Mouse (Mus musculus): Measurements from ENCODE around the gene Clk2. TPM values are rescaled to one million over a fixed set of nuclear protein-coding genes. Genes with fewer than 3 reads are reported as not detected.

Gene Clk2
- total and polyA plus RNA-seq, 3 experiments: 15.4 to 26.5 (median 18.9) TPM

- TF ChIP-seq POLR2A (IDR thresholded peaks at IDR 0.05; ENCODE audit: insufficient read depth, low read depth, low read length): no peak
- no peak for TF ChIP-seq EP300 (IDR thresholded peaks at IDR 0.05; ENCODE audit: insufficient read depth, low read depth, low read length)
- no peak for TF ChIP-seq CTCF (IDR thresholded peaks at IDR 0.05)
- no peak overlapping the region for H3K27ac ChIP-seq
- intact Hi-C loops (cut with DNase I): loop anchor here (10.0 kb wide), 1 partner anchor 275 kb away; no protein-coding TSS in a partner anchor
Measured at GRCm38 (mm10) chr3:89219546-89219945, 55.0 kb downstream of the Clk2 start.

GRCm38 (mm10) chr3:89221167-89221566, 56.6 kb downstream of the Clk2 start:
- no peak for TF ChIP-seq POLR2A (IDR thresholded peaks at IDR 0.05; ENCODE audit: insufficient read depth, low read depth, low read length)
- no peak for TF ChIP-seq EP300 (IDR thresholded peaks at IDR 0.05; ENCODE audit: insufficient read depth, low read depth, low read length)
- no peak for TF ChIP-seq CTCF (IDR thresholded peaks at IDR 0.05)
- Histone ChIP-seq H3K27ac (no peak overlapping the region), H3K4me1 (ENCODE audit: control insufficient read depth, insufficient read depth, low read length) (no peaks in the 10 kb centered on the region), H3K27me3 (ENCODE audit: control insufficient read depth, insufficient read depth, low read length) (no peaks in the 10 kb centered on the region), H3K36me3 (ENCODE audit: control insufficient read depth, insufficient read depth, low read length) (no peaks in the 10 kb centered on the region), H3K9ac (ENCODE audit: low read depth, low read length) (no peak overlapping the region), H3K4me3 (no peak overlapping the region), H3K79me2 (replicated peaks; ENCODE audit: control insufficient read depth, insufficient read depth, low read length) (no peaks in the 10 kb centered on the region)
- 85% methylated on average over 5 of the region's 5 CpGs for WGBS
- DNase-seq: no peak
- intact Hi-C loops (cut with DNase I): no loop called here

More at GRCm38 (mm10) chr3:89219546-89219945, 55.0 kb downstream of the Clk2 start:
- 28% methylated on average over 8 of the region's 8 CpGs for WGBS
- H3K36me3 ChIP-seq (ENCODE audit: control insufficient read depth, insufficient read depth, low read length): no peaks in the 10 kb centered on the region
- no peaks in the 10 kb centered on the region for H3K79me2 ChIP-seq (replicated peaks; ENCODE audit: control insufficient read depth, insufficient read depth, low read length)
- peaks cover 5% of the 10 kb centered on the region; the same call in 1 of the 2 replicates for H3K4me1 ChIP-seq (ENCODE audit: control insufficient read depth, insufficient read depth, low read length)
- no peak overlapping the region for H3K9ac ChIP-seq (ENCODE audit: low read depth, low read length)
- no peaks in the 10 kb centered on the region for H3K27me3 ChIP-seq (ENCODE audit: control insufficient read depth, insufficient read depth, low read length)
- H3K4me3 ChIP-seq: no peak overlapping the region
- DNase-seq: no peak

- H3K36me3 ChIP-seq (ENCODE audit: control insufficient read depth, insufficient read depth, low read length): no peaks in the 10 kb centered on the region
- intact Hi-C loops (cut with DNase I): no loop called here
- H3K27ac ChIP-seq: no peak overlapping the region
- WGBS: 79% methylated on average over 11 of the region's 11 CpGs
- no peak for DNase-seq
- H3K4me1 ChIP-seq (ENCODE audit: control insufficient read depth, insufficient read depth, low read length): no peaks in the 10 kb centered on the region; the same call in 1 of the 2 replicates
- H3K9ac ChIP-seq (ENCODE audit: low read depth, low read length): no peak overlapping the region
- no peaks in the 10 kb centered on the region for H3K27me3 ChIP-seq (ENCODE audit: control insufficient read depth, insufficient read depth, low read length)
- no peak for TF ChIP-seq EP300 (IDR thresholded peaks at IDR 0.05; ENCODE audit: insufficient read depth, low read depth, low read length)
- TF ChIP-seq POLR2A (IDR thresholded peaks at IDR 0.05; ENCODE audit: insufficient read depth, low read depth, low read length): no peak
- no peak for TF ChIP-seq CTCF (IDR thresholded peaks at IDR 0.05)
- no peaks in the 10 kb centered on the region for H3K79me2 ChIP-seq (replicated peaks; ENCODE audit: control insufficient read depth, insufficient read depth, low read length)
- no peak overlapping the region for H3K4me3 ChIP-seq
Measured at GRCm38 (mm10) chr3:89224796-89225195, 60.2 kb downstream of the Clk2 start.

- 77% methylated on average over 12 of the region's 12 CpGs for WGBS
Measured at GRCm38 (mm10) chr3:89225321-89225815, 60.8 kb downstream of the Clk2 start.

GRCm38 (mm10) chr3:89225918-89226317, 61.3 kb downstream of the Clk2 start:
- intact Hi-C loops (cut with DNase I): no loop called here
- Histone ChIP-seq H3K27ac (no peak overlapping the region), H3K27me3 (ENCODE audit: control insufficient read depth, insufficient read depth, low read length) (no peaks in the 10 kb centered on the region), H3K36me3 (ENCODE audit: control insufficient read depth, insufficient read depth, low read length) (no peaks in the 10 kb centered on the region), H3K4me1 (ENCODE audit: control insufficient read depth, insufficient read depth, low read length) (no peaks in the 10 kb centered on the region; the same call in 1 of the 2 replicates), H3K79me2 (replicated peaks; ENCODE audit: control insufficient read depth, insufficient read depth, low read length) (no peaks in the 10 kb centered on the region), H3K9ac (ENCODE audit: low read depth, low read length) (no peak overlapping the region), H3K4me3 (no peak overlapping the region)
- TF ChIP-seq CTCF (IDR thresholded peaks at IDR 0.05) (no peak), POLR2A (IDR thresholded peaks at IDR 0.05; ENCODE audit: insufficient read depth, low read depth, low read length) (no peak)
- WGBS: 68% methylated on average over 4 of the region's 4 CpGs
- no peak for DNase-seq

More at GRCm38 (mm10) chr3:89225321-89225815, 60.8 kb downstream of the Clk2 start:
- no peak for DNase-seq
- no peaks in the 10 kb centered on the region; the same call in 1 of the 2 replicates for H3K4me1 ChIP-seq (ENCODE audit: control insufficient read depth, insufficient read depth, low read length)
- H3K79me2 ChIP-seq (replicated peaks; ENCODE audit: control insufficient read depth, insufficient read depth, low read length): no peaks in the 10 kb centered on the region
- no peak overlapping the region for H3K27ac ChIP-seq
- no peaks in the 10 kb centered on the region for H3K27me3 ChIP-seq (ENCODE audit: control insufficient read depth, insufficient read depth, low read length)
- no peak overlapping the region for H3K9ac ChIP-seq (ENCODE audit: low read depth, low read length)
- H3K36me3 ChIP-seq (ENCODE audit: control insufficient read depth, insufficient read depth, low read length): no peaks in the 10 kb centered on the region
- TF ChIP-seq EP300 (IDR thresholded peaks at IDR 0.05; ENCODE audit: insufficient read depth, low read depth, low read length) (no peak), CTCF (IDR thresholded peaks at IDR 0.05) (no peak), POLR2A (IDR thresholded peaks at IDR 0.05; ENCODE audit: insufficient read depth, low read depth, low read length) (no peak)
- intact Hi-C loops (cut with DNase I): no loop called here
- H3K4me3 ChIP-seq: no peak overlapping the region

- no peaks in the 10 kb centered on the region; the same call in 1 of the 2 replicates for H3K4me1 ChIP-seq (ENCODE audit: control insufficient read depth, insufficient read depth, low read length)
- intact Hi-C loops (cut with DNase I): no loop called here
- no peak for TF ChIP-seq CTCF (IDR thresholded peaks at IDR 0.05)
- no peak for TF ChIP-seq POLR2A (IDR thresholded peaks at IDR 0.05; ENCODE audit: insufficient read depth, low read depth, low read length)
- no peak for TF ChIP-seq EP300 (IDR thresholded peaks at IDR 0.05; ENCODE audit: insufficient read depth, low read depth, low read length)
- no peaks in the 10 kb centered on the region for H3K79me2 ChIP-seq (replicated peaks; ENCODE audit: control insufficient read depth, insufficient read depth, low read length)
- no peak overlapping the region for H3K4me3 ChIP-seq
- no peak overlapping the region for H3K9ac ChIP-seq (ENCODE audit: low read depth, low read length)
- H3K27me3 ChIP-seq (ENCODE audit: control insufficient read depth, insufficient read depth, low read length): no peaks in the 10 kb centered on the region
- no peak for DNase-seq
- no peak overlapping the region for H3K27ac ChIP-seq
- WGBS: 77% methylated on average over 11 of the region's 11 CpGs
- no peaks in the 10 kb centered on the region for H3K36me3 ChIP-seq (ENCODE audit: control insufficient read depth, insufficient read depth, low read length)
Measured at GRCm38 (mm10) chr3:89226361-89226760, 61.8 kb downstream of the Clk2 start.

Other genes with a start within 250 kb of the Clk2 start
- 10 to 100 TPM; 36.4 to 41.1 TPM for gene Ash1l, start 214.2 kb upstream of the Clk2 start, total RNA-seq (2021)
- gene Ash1l, start 214.2 kb upstream of the Clk2 start, polyA plus RNA-seq (2012; rRNA removed): 6.9 and 14.0 TPM in 2 replicates
- gene Dap3, start 213.6 kb upstream of the Clk2 start, total RNA-seq (2021): 100 to 1,000 TPM; 134 to 153 TPM
- 66.5 and 98.1 TPM in 2 replicates for gene Dap3, start 213.6 kb upstream of the Clk2 start, polyA plus RNA-seq (2012; rRNA removed)
- 10 to 100 TPM; 26.4 to 30.9 TPM for gene Rusc1, start 71.5 kb upstream of the Clk2 start, total RNA-seq (2021)
- gene Rusc1, start 71.5 kb upstream of the Clk2 start, polyA plus RNA-seq (2012; rRNA removed): 38.8 and 50.4 TPM in 2 replicates
- not detected for gene Gm43738, start 63.7 kb upstream of the Clk2 start, total RNA-seq (2021)
- not detected in 2 replicates for gene Gm43738, start 63.7 kb upstream of the Clk2 start, polyA plus RNA-seq (2012; rRNA removed)
- 10 to 100 TPM; 20.8 to 21.1 TPM for gene Fdps, start 62.8 kb upstream of the Clk2 start, total RNA-seq (2021)
- gene Fdps, start 62.8 kb upstream of the Clk2 start, polyA plus RNA-seq (2012; rRNA removed): 22.5 and 29.6 TPM in 2 replicates
- gene Pklr, start 28.7 kb upstream of the Clk2 start, total RNA-seq (2021): not detected
- gene Pklr, start 28.7 kb upstream of the Clk2 start, polyA plus RNA-seq (2012; rRNA removed): 0.06 TPM in 1 of 2 replicates, not detected in the other
- gene Hcn3, start 4.6 kb upstream of the Clk2 start, total RNA-seq (2021): under 1 TPM in 1 of 2 experiments, not detected in 1; 0.25 TPM
- gene Hcn3, start 4.6 kb upstream of the Clk2 start, polyA plus RNA-seq (2012; rRNA removed): 0.26 and 0.29 TPM in 2 replicates
- 10 to 100 TPM; 44.5 to 54.7 TPM for gene Scamp3, start 12.7 kb downstream of the Clk2 start, total RNA-seq (2021)
- gene Scamp3, start 12.7 kb downstream of the Clk2 start, polyA plus RNA-seq (2012; rRNA removed): 96.7 and 108 TPM in 2 replicates
- 1 to 10 TPM; 3.9 to 5.1 TPM for gene Fam189b, start 18.3 kb downstream of the Clk2 start, total RNA-seq (2021)
- gene Fam189b, start 18.3 kb downstream of the Clk2 start, polyA plus RNA-seq (2012; rRNA removed): 12.8 and 18.0 TPM in 2 replicates
- 10 to 100 TPM; 19.9 to 20.4 TPM for gene Gba, start 38.1 kb downstream of the Clk2 start, total RNA-seq (2021)
- 26.3 and 39.2 TPM in 2 replicates for gene Gba, start 38.1 kb downstream of the Clk2 start, polyA plus RNA-seq (2012; rRNA removed)
- gene Thbs3, start 50.4 kb downstream of the Clk2 start, total RNA-seq (2021): 1 to 10 TPM; 3.4 to 5.1 TPM
- gene Thbs3, start 50.4 kb downstream of the Clk2 start, polyA plus RNA-seq (2012; rRNA removed): 15.8 and 24.3 TPM in 2 replicates
- gene Mtx1, start 62.3 kb downstream of the Clk2 start, total RNA-seq (2021): 10 to 100 TPM; 59.8 to 61.8 TPM
- 96.2 and 111 TPM in 2 replicates for gene Mtx1, start 62.3 kb downstream of the Clk2 start, polyA plus RNA-seq (2012; rRNA removed)
- under 1 TPM; 0.39 to 0.47 TPM for gene Muc1, start 64.3 kb downstream of the Clk2 start, total RNA-seq (2021)
- 0.67 and 6.2 TPM in 2 replicates for gene Muc1, start 64.3 kb downstream of the Clk2 start, polyA plus RNA-seq (2012; rRNA removed)
- 10 to 100 TPM; 80.7 to 95.7 TPM for gene Krtcap2, start 81.2 kb downstream of the Clk2 start, total RNA-seq (2021)
- 84.3 and 116 TPM in 2 replicates for gene Krtcap2, start 81.2 kb downstream of the Clk2 start, polyA plus RNA-seq (2012; rRNA removed)
- gene Trim46, start 81.5 kb downstream of the Clk2 start, total RNA-seq (2021): under 1 TPM; 0.39 to 0.96 TPM
- 1.4 and 1.9 TPM in 2 replicates for gene Trim46, start 81.5 kb downstream of the Clk2 start, polyA plus RNA-seq (2012; rRNA removed)
- gene Dpm3, start 94.6 kb downstream of the Clk2 start, total RNA-seq (2021): 10 to 100 TPM; 54.3 to 58.2 TPM
- gene Dpm3, start 94.6 kb downstream of the Clk2 start, polyA plus RNA-seq (2012; rRNA removed): 140 and 160 TPM in 2 replicates
- 10 to 100 TPM; 17.3 to 23.3 TPM for gene Slc50a1, start 105.8 kb downstream of the Clk2 start, total RNA-seq (2021)
- gene Slc50a1, start 105.8 kb downstream of the Clk2 start, polyA plus RNA-seq (2012; rRNA removed): 105 and 111 TPM in 2 replicates
- gene Efna1, start 116.3 kb downstream of the Clk2 start, total RNA-seq (2021): 10 to 100 TPM; 22.6 to 28.4 TPM
- gene Efna1, start 116.3 kb downstream of the Clk2 start, polyA plus RNA-seq (2012; rRNA removed): 39.6 and 44.4 TPM in 2 replicates
- gene Efna3, start 158.2 kb downstream of the Clk2 start, total RNA-seq (2021): not detected
- gene Efna3, start 158.2 kb downstream of the Clk2 start, polyA plus RNA-seq (2012; rRNA removed): 0.09 TPM in 1 of 2 replicates, not detected in the other
- gene Efna4, start 173.2 kb downstream of the Clk2 start, total RNA-seq (2021): under 1 TPM; 0.21 to 0.36 TPM
- gene Efna4, start 173.2 kb downstream of the Clk2 start, polyA plus RNA-seq (2012; rRNA removed): 0.64 and 0.86 TPM in 2 replicates
- 10 to 100 TPM; 56.8 to 59.2 TPM for gene Adam15, start 185.2 kb downstream of the Clk2 start, total RNA-seq (2021)
- 95.6 and 95.7 TPM in 2 replicates for gene Adam15, start 185.2 kb downstream of the Clk2 start, polyA plus RNA-seq (2012; rRNA removed)
- gene Dcst2, start 197.2 kb downstream of the Clk2 start, total RNA-seq (2021): not detected
- gene Dcst2, start 197.2 kb downstream of the Clk2 start, polyA plus RNA-seq (2012; rRNA removed): 0.09 and 0.35 TPM in 2 replicates
- gene Dcst1, start 200.5 kb downstream of the Clk2 start, total RNA-seq (2021): not detected
- gene Dcst1, start 200.5 kb downstream of the Clk2 start, polyA plus RNA-seq (2012; rRNA removed): 0.18 and 0.23 TPM in 2 replicates
- gene Zbtb7b, start 230.0 kb downstream of the Clk2 start, total RNA-seq (2021): 10 to 100 TPM; 20.5 to 23.4 TPM
- 21.5 and 21.9 TPM in 2 replicates for gene Zbtb7b, start 230.0 kb downstream of the Clk2 start, polyA plus RNA-seq (2012; rRNA removed)
- gene Lenep, start 238.0 kb downstream of the Clk2 start, total RNA-seq (2021): not detected
- 2.1 and 5.4 TPM in 2 replicates for gene Lenep, start 238.0 kb downstream of the Clk2 start, polyA plus RNA-seq (2012; rRNA removed)
- 10 to 100 TPM; 56.1 to 59.7 TPM for gene Flad1, start 247.1 kb downstream of the Clk2 start, total RNA-seq (2021)
- gene Flad1, start 247.1 kb downstream of the Clk2 start, polyA plus RNA-seq (2012; rRNA removed): 81.3 and 89.8 TPM in 2 replicates